Mouse (Mus musculus) c-Kit-positive CD71-negative TER-119-negative erythroid progenitor cells, embryonic 14.5 days (primary cell): ENCODE results near the gene Fam168b.
A peak's percentile ranks its signal among the peaks of the same experiment; 100 is the strongest.

Experiments
- DNase-seq: peaks from one replicate; pipeline ENCODE4 v3.0.0-alpha.2; 2013; ENCODE audit warnings: low read depth

The Fam168b gene

DNA sequence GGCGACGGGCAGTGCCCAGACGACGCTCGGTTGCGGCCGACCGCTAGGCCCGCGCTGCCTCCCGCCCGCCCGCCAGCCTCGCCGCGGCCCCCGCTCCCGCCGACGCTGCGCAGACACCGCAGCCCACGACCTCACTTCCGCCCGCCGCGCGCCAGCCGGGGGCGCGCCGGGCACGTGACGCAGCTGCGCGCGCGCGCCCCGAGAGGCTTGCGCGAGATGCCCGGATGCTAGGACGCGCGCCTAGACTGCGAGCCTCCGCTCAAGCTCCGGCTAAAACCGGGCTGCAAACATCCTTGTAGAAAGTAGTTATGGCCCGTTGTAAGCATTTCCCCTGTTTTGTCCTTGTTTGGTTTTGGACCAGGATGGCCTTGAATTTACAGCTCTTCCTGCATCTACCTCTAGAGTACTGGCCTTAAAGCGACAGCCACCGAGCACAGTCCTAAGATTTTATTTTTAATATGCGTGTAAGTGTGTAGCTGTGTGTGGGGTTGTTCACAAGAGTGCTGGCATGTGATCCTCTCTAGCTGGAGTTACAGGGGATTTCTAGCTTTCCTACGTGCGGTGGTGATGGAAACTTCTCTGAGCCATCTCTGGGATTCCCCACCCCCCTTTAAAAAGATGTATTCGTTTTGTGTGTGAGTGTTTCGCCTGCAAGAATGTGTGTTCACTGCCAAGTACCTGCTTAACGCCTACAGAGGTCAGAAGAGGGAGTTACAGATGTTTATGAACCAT, at the start of gene Fam168b:
Gene Fam168b (minus strand): TSS at position 179 of the 732 bp plus-strand sequence.
- DNase-seq = peak; percentile 66

DNA sequence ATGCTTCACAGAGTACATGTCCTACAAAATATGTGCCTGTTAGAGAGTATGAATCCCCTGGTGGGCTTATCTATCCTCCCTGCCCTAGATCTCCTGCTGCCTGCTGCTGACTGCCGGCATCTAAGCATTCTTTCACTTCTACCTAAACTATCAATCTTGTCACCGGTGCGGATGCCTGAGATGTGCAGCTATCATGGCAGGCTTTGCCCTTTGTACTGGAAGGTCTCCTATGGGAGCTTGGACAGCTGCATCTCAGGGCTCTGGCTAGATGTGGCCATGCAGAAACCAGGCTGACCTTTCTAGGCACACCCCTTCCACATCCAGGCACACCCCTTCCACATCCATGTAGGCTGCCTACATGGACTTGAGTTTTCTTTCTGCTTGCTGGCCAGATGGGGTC, 49.6 kb upstream of the Fam168b start:
- no peak for DNase-seq

DNA sequence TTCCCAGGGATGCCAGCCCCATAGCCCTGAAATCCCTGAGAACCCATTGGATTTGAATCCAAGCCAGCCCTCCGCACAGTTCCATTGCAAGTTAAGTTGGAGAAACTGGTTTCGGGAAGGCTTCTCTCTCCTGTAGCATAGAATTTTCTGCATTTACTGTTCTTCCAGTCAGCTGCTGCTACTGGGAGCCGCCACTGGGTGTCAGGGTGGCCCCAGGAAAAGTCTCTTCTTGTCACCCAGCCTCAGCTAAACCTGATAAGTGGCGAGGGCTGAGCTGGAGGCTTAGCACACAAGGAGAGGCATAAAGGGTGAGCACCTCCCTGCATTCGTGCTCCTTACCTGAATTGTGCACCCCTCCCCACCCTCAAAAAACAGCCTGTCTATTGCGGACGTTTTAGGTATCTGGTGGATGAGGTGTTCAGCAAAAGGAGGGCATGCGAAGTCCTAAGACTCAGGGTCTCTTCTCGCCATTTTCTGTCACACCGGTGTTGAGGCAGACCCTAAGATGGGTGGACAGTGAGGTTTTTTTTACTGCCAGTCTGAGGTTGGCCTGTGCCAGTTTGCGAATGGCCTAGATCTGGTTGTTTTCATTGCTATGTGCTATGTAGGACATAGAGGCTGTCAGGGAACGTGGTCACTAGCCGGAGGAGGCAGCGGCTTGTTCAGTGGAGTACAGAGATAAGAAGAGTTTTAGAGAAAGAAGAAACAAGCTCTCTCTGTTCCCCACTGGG, 48.9 kb upstream of the Fam168b start:
- DNase-seq = no peak

DNA sequence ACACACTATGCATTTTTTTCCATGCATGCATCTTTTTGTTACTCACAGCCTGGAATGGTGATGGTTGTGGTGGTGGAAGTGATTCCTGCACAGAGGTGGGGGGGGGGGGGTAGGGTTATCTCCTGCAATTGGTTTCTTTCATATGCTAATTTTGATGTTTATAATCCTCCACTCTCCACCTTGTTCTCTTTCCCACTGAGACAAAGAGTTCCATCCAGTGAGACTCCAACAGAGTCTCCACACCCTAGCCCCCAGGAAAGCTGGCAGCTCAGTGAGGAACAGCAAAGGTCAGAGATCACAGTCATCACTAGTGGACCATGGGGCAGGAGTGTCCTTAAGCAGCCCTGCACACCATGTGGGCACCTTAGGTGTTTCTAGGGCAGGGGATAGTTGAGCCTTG, 40.9 kb upstream of the Fam168b start:
- no peak for DNase-seq

DNA sequence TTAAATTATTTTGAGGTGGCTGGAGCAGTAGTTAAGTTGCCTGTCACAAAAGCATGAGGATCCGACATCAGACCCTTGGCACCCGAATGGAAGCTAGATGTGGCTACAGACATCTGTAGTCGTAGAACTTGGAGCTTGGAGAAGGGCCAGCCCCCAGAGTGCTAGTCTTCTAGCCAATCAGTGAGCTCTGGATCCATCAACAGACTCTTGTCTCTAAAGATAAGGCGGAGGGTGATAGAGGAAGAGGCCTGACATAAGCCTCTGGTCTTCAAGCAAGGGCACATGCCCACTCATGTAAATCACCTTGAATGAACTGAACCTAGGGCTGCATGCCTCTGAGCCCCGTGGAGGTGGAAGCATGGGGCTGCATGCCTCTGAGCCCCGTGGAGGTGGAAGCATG, 36.7 kb upstream of the Fam168b start:
- DNase-seq = no peak

DNA sequence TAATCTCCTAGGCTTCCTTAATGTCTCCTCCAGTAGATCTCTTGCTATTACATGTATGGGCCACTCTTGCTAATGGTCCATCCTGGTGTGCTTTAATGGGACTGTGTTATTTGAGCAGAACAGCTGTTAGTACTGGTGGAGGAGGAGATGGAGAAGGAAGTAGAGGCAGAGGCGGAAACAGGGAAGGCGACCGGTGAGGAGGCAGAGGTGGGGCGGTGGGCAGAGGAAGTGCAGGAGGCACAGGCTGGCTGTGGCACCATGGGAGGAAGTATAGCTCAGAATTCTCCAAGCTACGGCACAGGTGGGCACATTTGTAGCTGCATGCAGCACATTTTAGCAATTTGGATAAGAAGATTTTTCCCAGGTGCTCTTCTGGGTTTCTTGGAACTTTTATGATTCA, 30.7 kb upstream of the Fam168b start:
- DNase-seq = no peak

DNA sequence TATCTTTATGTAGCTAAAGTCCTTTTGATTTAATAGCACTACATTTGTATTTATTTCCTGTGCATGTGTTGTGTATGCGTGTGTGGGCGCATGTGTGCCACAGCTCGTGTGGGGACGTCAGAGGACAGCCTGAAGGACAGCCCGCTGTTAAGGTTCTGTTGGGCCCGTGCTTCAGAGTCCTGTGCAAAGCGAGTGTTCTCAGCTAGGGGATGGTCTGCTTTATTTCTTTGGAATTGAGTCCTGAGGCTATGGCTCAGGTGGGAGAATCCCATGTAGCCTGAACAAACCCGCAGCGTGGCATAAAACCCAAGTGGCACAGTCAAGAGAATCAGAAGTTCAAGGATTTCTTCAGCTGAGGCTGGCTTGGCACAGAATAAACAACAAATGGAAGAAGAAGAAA, 28.3 kb upstream of the Fam168b start:
- no peak for DNase-seq

DNA sequence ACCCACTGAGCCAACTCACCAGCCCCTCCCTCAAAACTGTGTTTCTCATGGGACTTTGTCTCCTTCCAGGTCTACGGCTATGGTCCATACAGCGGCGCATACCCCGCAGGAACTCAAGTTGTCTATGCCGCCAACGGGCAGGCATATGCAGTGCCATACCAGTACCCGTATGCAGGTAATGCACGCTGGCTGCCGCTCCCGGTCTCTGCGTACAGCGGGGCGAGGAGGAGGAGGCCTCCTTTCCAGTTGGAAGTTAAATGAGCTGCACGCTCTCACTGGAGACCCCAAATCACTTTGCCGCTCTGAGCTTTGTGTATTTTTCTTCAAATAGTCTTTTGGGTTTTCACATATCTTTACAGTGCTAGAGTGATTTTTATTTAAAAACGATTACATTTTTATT, 26.4 kb upstream of the Fam168b start:
- no peak for DNase-seq

DNA sequence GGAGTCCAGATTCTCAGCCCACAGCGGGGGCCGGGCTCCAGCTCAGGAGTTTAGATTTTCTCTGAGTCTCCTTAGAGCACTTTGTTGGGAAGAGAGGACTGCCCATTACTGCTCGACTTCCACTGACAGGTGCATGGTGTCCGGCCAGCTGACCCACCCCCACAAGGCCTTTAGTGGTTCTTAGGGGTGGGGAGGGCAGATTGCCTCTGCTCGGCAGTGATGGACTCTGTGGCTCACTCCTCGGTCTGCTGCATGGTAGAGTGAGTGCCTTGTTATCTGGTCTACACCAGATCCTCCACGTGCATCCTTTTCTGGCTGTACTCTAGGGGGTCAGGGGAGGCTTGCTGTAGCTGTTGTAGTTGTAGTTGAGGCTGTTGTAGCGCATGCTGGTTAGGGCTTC, 25.5 kb upstream of the Fam168b start:
- no peak for DNase-seq

DNA sequence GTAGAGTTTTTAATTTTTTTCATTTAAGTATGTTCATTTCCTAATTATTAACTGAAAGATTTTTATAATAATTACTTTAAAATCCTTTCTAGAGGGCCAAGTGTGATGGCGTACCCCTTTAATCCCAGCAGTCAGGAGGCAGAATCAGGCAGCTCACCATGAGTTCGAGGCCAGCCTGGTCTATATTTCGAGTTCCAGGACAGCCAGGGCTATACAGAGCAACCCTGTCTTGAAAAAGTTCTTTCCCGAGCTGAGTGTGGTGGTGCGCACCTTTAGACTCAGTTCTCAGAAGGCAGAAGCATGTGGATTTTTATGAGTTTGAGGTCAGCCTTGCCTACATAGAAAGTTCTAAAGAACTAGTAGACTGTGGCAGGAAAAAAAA, 24.7 kb upstream of the Fam168b start:
- no peak for DNase-seq

DNA sequence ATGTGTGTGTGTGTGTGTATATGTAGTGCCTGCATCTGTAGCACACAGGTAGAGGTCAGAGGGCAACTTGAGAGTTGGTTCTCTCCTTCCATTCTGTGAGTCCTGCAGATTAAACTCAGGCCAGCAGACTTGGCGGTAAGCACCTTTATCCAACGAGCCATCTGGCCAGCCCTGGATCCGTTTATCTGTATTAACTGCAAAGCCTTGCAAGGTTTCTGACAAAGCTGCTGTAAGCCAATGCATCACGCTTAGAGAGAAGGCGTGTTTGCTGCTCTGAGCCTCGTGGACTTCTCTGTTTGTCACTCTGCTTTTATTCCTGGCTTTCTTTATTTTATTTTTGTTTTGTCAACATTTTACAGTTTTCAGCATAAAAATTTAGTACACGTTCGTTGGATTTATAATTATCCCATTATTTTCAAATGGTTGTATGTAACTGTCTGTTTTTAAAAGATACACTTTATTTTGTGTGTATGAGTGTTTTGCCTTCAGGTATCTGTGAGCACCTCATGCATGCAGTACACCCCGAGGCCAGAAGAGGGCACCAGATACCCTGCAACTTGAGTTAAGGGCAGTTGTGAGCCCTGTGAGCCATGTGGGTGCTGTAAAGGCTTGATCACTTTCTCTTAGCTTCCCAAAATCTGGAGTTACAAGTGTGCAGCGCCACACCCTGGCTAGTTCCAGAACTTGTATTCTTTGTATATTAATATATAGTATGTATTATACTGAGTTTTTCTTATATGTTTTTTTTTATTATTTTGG, 24.1 kb upstream of the Fam168b start:
- peak; percentile 92 for DNase-seq

DNA sequence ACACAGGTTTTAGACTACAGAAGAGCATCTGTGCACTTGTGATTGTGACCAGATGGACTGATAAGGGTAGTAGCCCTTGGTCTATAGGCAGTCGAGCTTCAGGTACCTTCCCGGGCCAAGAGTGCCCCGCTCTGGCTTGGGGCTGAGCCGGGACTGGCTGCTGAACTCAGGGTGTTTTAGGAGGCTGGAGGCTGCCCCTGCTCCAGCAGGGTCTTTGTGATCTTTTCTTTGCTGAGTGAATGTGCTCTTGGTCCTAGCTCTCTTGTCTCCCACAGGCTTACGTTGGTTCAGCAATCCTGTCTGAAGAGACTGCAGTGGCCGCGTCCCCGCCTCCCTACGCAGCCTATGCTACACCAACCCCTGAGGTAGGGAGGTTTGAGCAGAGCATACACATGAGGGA, 23.0 kb upstream of the Fam168b start:
- DNase-seq = no peak

DNA sequence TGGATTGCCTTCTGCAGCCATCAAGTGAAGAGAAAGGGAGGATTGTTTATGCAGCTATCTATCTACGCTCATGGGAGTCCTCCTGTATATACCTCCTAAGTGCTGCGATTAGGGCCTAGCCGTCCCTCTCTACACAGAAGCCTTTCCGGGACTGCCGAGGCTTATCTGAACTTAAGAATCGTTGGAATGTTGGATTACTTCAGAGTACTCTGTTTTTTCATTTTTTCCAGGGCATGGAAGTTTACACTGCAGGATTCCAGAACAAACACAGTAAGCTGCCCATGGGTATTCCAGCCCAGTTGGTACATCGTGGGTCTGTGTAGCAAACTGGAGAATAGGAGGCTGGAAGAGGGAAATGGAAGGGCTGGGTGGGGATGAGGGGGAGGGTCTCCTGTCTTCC, 21.4 kb upstream of the Fam168b start:
- no peak for DNase-seq

DNA sequence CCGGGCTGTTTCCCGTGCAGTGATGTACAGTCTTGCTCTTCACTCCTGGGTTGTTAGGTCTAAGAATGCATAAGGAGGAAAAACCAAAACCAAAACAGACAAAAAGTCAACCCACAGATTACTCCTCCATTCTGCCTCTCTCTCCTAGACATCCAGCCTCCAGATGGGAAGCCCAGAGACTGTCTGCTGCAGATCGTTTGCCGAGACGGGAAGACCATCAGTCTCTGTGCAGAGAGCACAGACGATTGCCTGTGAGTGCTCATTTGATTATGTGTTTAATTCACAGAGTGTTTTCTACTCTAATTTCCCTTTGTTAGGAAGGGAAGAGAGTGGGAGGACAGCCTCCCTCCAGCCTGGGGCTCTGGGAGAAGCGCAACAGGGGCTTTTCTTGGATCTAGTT, 20.5 kb upstream of the Fam168b start:
- DNase-seq = no peak

DNA sequence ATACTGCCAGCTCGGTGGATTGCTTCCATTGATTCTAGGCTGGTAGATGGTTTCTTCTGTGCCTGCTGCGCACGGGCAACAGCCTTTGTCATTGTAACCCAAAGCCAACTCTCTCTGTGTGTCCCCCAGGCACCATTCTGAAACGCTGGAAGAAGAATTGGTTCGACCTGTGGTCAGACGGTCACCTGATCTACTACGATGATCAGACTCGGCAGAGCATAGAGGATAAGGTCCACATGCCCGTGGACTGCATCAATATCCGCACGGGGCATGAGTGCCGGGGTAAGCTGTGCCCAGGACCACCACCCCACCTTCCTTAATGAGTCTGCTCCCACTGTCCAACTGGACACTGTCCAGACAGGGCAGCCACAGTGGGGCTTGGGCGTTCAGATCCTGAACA, 20.0 kb upstream of the Fam168b start:
- no peak for DNase-seq

DNA sequence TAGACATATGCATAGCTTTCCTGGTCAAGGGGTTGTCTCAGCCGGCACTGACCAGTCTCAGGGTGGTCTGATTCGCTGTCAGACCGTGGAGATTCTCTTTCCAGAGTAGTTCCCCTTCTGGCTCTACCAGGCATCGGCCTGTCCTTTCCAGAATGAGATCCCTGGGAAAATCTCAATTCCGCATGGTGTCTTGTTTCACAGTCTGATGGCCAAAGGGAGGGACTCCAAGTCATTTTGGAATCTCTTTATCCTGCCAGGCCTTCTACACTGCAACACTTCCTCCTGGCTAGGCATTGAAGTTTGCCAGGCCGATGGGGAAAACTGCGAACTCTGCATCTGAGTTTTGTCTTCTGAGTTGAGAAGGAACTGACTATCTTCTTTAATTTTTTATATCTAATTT, 17.3 kb upstream of the Fam168b start:
- no peak for DNase-seq

DNA sequence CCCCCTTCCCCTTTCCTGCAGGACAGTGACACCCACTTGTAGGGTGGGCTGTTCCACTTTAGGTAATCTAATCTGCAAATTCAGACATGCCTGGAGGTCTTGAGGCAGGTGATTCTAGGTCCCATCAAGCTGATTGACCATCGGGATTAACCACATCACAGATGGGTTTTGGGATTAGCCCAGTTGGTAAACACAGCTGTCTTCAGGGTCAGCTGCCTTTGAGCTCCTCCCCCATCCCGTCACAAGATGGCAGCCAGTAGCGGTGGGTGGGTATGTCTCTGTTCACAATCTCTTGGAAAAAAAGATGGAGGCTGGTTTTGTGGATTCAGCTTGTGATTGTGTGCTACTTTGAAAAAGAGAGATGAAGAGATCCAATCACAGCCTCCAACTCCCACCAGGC, 16.9 kb upstream of the Fam168b start:
- no peak for DNase-seq

DNA sequence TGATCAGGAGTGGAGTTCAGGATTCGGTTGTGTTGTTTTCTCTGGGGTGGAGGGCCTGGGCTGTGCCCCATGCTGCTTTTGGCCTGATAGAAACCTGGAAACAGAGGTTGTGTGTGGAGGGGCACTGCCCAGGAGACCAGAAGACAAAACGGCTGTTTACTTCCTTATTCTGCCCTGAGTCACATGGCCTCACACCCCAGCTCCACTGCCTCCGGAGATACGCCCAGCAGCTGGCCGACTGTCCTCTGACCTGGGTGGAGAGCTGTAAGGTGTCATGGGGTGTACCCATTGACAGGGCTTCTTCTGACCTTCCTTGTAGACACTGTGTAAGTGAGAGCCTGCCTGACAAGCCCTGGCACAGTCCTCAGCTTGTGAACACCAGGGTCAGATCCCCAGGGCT, 15.8 kb upstream of the Fam168b start:
- no peak for DNase-seq

DNA sequence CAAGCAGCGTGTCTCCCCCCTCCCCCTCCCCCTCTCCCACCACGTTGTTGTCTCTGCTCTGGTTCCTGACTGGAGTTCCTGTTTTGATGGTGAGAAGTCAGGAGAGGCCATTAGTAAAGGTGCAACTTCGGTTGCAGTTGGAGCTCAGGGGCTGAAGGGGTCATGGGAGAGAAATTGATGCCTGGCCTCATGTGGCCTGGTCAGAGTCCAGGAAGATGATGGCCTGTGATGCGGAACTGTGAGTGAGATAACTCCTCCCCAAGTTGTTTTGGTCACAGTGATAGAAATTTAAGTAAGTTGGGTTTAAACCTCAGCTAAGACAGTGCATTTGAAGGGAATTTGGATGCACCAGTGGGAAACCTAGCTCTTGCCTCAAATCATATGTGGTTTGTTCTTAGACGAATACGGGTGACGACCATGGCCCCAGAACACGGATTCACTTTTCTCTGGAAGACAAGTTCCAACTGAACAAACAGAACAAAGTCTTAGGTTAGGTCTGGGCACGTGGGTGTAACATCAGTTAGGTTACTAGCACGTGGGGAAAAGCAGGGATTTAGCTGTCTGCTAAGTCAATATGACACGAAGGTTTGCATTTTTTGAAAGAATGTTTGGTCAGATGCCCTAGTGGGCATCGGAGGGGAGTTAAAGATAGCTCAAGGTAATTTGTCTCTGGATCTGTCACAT, 12.3 kb upstream of the Fam168b start:
- DNase-seq = no peak

DNA sequence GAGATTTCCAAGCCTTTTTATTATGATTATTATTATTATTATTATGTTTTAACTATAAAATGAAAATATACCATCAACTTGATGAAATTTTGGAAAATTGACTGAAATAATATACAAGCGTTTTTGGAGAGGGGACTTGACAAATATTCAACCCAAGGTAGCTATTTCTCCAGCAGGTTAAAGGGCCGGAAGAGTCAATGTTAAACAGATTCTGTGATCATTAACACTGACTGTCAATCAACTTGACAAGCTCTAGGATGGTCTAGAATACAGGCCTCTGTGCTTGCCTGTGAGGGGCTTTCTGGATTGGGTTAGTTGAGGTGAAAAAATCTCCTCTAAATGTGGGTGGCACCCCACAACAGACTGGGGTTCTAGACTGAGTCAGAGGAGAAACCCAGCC, 10.9 kb upstream of the Fam168b start:
- DNase-seq = no peak

DNA sequence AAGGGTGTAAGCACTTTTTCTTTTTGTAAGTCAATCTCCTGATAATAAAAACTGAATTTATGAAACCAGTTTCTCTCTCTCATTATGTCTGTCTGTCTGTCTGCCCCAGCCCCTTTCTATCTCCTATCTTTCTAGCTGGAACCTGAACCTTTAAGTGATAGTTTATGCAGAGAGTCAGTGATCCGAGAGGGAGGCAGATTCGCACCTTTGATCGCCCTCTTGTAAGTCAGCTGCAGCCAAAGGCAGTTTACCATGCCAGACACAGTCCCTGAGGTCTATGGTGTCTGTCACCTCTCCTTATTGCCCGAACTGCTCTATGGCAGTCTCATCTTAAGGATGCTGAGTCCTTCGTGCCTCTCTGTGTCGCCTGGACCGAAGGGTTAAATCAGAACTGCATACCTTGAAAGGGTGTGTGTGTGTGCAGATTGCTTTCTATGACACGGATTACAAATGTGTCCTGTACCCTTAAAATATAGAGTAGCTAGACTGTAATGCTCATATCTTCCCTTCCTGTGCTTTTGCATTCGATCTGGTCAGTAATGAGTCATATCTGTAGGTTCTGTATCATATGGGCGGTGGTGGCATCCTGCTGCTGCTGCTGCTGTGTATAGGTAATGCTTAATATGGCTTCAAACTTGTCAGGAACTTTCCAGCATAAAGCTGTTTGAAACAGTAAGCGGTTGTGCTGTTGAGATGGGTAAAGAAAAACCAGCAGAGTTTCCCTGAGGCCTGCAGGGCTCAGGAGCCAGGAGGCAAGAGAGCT, 9.4 kb upstream of the Fam168b start:
- no peak for DNase-seq

DNA sequence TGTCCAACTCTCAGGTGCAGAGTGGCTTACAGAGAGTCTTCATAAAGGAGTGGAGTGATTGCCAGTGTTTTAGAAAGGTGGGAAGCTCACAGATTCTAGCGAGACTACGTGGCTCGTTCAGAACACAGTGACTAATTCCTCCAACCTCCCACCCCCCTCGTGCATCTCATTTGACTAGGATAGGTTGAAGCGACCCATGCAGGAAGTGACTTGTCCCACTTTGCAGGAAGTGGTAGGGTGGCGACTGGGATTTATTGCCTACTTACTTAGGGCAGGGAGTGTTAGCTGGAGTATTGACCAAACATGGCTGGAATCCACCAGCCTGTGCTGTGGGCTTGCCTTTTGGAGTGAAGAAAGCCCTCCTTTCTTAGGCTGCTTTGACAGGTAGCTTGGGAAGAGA, 8.7 kb upstream of the Fam168b start:
- no peak for DNase-seq
